Mouse (Mus musculus) spleen, adult 18-20 months (tissue): ENCODE data around the gene Mog.
"Not testable (repeated sequence)": the region's sequence is repeated elsewhere in the genome, so short reads cannot be mapped to it uniquely, and the experiment has no call there.

ENCODE experiments used
- DNase-seq, 2 experiments: peaks; one replicate each; pipeline ENCODE4 v3.0.0; 2022; ENCODE audit warnings: mixed read lengths in 2 of 2

Gene Mog

GRCm38 (mm10) chr17:36992336-36993104, 30.7 kb downstream of the Mog start:
- DNase-seq, result no peak

- DNase-seq, result not testable (repeated sequence)
These were observed 32.6 kb downstream of the Mog start for GRCm38 (mm10) chr17:36990630-36991029.

- DNase-seq, result no peak
These were observed 33.8 kb downstream of the Mog start, which contains the start of gene H2-M5 for GRCm38 (mm10) chr17:36989437-36989836. H2-M5 (minus strand) TSS chr17:36989537.

- no peak for DNase-seq
These were observed 34.7 kb downstream of the Mog start for GRCm38 (mm10) chr17:36988475-36988874.

GRCm38 (mm10) chr17:36982253-36983155, 40.7 kb downstream of the Mog start:
- DNase-seq, result no peak

- no peak for DNase-seq
These were observed 41.4 kb downstream of the Mog start for GRCm38 (mm10) chr17:36981845-36982244.

- DNase-seq, result no peak
These were observed 41.9 kb downstream of the Mog start, which contains the start of gene 2410137M14Rik for GRCm38 (mm10) chr17:36981221-36981813. 2410137M14Rik (minus strand) TSS chr17:36981237.

- no peak for DNase-seq
These were observed 49.9 kb downstream of the Mog start for GRCm38 (mm10) chr17:36973271-36973787.

GRCm38 (mm10) chr17:36972791-36973190, 50.4 kb downstream of the Mog start:
- no peak for DNase-seq

GRCm38 (mm10) chr17:36971172-36971850, 51.9 kb downstream of the Mog start:
- no peak for DNase-seq

- DNase-seq, result no peak
These were observed 52.8 kb downstream of the Mog start for GRCm38 (mm10) chr17:36970316-36970890.

GRCm38 (mm10) chr17:36966875-36967274, 56.3 kb downstream of the Mog start:
- DNase-seq, result no peak

- DNase-seq, result no peak
These were observed 62.1 kb downstream of the Mog start for GRCm38 (mm10) chr17:36961125-36961524.
